Mouse (Mus musculus): Measurements from ENCODE around the gene Fcgr2b.

- TF ChIP-seq CTCF (IDR thresholded peaks at IDR 0.05; ENCODE audit: borderline replicate concordance, insufficient read depth, low read depth, low read length) (no peak), POLR2A (IDR thresholded peaks at IDR 0.05; ENCODE audit: borderline replicate concordance, insufficient read depth, low read length) (no peak)
Observed at GRCm38 (mm10) chr1:170985861-170986260, 9.5 kb upstream of the Fcgr2b start.
